8 mouse cellular contexts compared by ENCODE assay signal in genomic region chr15:79108421-79109320, GRCm38 (mm10). TPM values are rescaled to one million over a fixed set of nuclear protein-coding genes. Genes with fewer than 3 reads are reported as not detected.
DNase-seq lines count a peak whose midpoint lies in the region; ATAC-seq and TF ChIP-seq lines count a peak whose summit lies in the region.

Gene Micall1, plus strand, starts transcription at chr15:79108898.

- ATAC-seq in limb, embryonic 14.5 days (ENCODE audit: low FRiP score, low read depth): peak; percentile 79
- peak; percentile 82 for ATAC-seq in midbrain, embryonic 15.5 days (replicated peaks)
- peak; percentile 87 for ATAC-seq in stomach, embryonic 14.5 days (ENCODE audit: insufficient number of reproducible peaks, insufficient read depth, low FRiP score, low read depth)

- DNase-seq in right cerebral cortex, adult 18-20 months: peak; percentile 54
- DNase-seq in right cerebral cortex, postnatal 36 days (ENCODE audit: low spot score in 2 of 2): no peak
- peak; percentile 76 for DNase-seq in embryonic facial prominence, embryonic 10.5 days (ENCODE audit: low spot score)
- peak; percentile 85 to 87 for DNase-seq in heart, adult 2 months
- peak; percentile 85 for DNase-seq in kidney, adult 18-20 months
- peak; percentile 53 for DNase-seq in limb, embryonic 14.5 days (ENCODE audit: low spot score)

- peak within 1 kb of the TSS; percentile 92 for H3K27ac ChIP-seq in embryonic facial prominence, embryonic 10.5 days (replicated peaks)
- H3K27ac ChIP-seq in heart, adult 2 months: peak within 1 kb of the TSS; percentile 97
- H3K27ac ChIP-seq in limb, embryonic 14.5 days (replicated peaks; ENCODE audit: low read depth, low read length): peak within 1 kb of the TSS; percentile 83
- peak within 1 kb of the TSS; percentile 74 for H3K27ac ChIP-seq in midbrain, embryonic 15.5 days
- peak within 1 kb of the TSS; percentile 85 for H3K27ac ChIP-seq in stomach, embryonic 14.5 days (ENCODE audit: low read length)

- H3K4me3 ChIP-seq in embryonic facial prominence, embryonic 10.5 days: peak within 1 kb of the TSS; percentile 85
- peak within 1 kb of the TSS; percentile 94 for H3K4me3 ChIP-seq in heart, adult 2 months
- H3K4me3 ChIP-seq in limb, embryonic 14.5 days (replicated peaks; ENCODE audit: low read length): peak within 1 kb of the TSS; percentile 93
- H3K4me3 ChIP-seq in midbrain, embryonic 15.5 days: peak within 1 kb of the TSS; percentile 96
- H3K4me3 ChIP-seq in stomach, embryonic 14.5 days (ENCODE audit: low read depth, low read length): peak within 1 kb of the TSS; percentile 89

- peak; percentile 32; the same call in 1 of the 2 replicates for TF ChIP-seq POLR2A in heart, adult 2 months (IDR thresholded peaks at IDR 0.05; ENCODE audit: insufficient read depth, low read depth, low read length)
- TF ChIP-seq POLR2A in limb, embryonic 14.5 days (IDR thresholded peaks at IDR 0.05; ENCODE audit: borderline replicate concordance, extremely low read depth, insufficient read depth, insufficient read length): no peak

- H3K79me2 ChIP-seq in heart, adult 2 months (replicated peaks; ENCODE audit: control insufficient read depth, insufficient read depth, low read length): peaks cover 7% of the 10 kb centered on the region

- H3K9me3 ChIP-seq in embryonic facial prominence, embryonic 10.5 days: no peaks in the 10 kb centered on the region
- H3K9me3 ChIP-seq in limb, embryonic 14.5 days (ENCODE audit: control insufficient read depth, low read length): no peaks in the 10 kb centered on the region
- H3K9me3 ChIP-seq in midbrain, embryonic 15.5 days: no peaks in the 10 kb centered on the region
- H3K9me3 ChIP-seq in stomach, embryonic 14.5 days (ENCODE audit: control insufficient read depth, low read depth, low read length): no peaks in the 10 kb centered on the region

- H3K36me3 ChIP-seq in embryonic facial prominence, embryonic 10.5 days (replicated peaks): peaks cover 10% of the 10 kb centered on the region
- H3K36me3 ChIP-seq in heart, adult 2 months (ENCODE audit: control insufficient read depth, insufficient read depth, low read length): no peaks in the 10 kb centered on the region
- H3K36me3 ChIP-seq in limb, embryonic 14.5 days (ENCODE audit: control insufficient read depth, insufficient read depth, low read length): peaks cover 9% of the 10 kb centered on the region; the same call in 1 of the 2 replicates
- H3K36me3 ChIP-seq in midbrain, embryonic 15.5 days (replicated peaks): no peaks in the 10 kb centered on the region
- H3K36me3 ChIP-seq in stomach, embryonic 14.5 days (ENCODE audit: control insufficient read depth, insufficient read depth, low read length): peaks cover 6% of the 10 kb centered on the region

- H3K4me1 ChIP-seq in embryonic facial prominence, embryonic 10.5 days: peaks cover 46% of the 10 kb centered on the region
- H3K4me1 ChIP-seq in heart, adult 2 months (ENCODE audit: control insufficient read depth, insufficient read depth, low read length): peaks cover 8% of the 10 kb centered on the region
- peaks cover 20% of the 10 kb centered on the region for H3K4me1 ChIP-seq in limb, embryonic 14.5 days (ENCODE audit: control insufficient read depth, insufficient read depth, low read length)
- peaks cover 33% of the 10 kb centered on the region for H3K4me1 ChIP-seq in midbrain, embryonic 15.5 days
- H3K4me1 ChIP-seq in stomach, embryonic 14.5 days (ENCODE audit: control insufficient read depth, insufficient read depth, low read length): peaks cover 22% of the 10 kb centered on the region; the same call in 1 of the 2 replicates

- H3K4me2 ChIP-seq in limb, embryonic 14.5 days (replicated peaks; ENCODE audit: low read depth, low read length, severe bottlenecking): peak within 1 kb of the TSS; percentile 95
- H3K4me2 ChIP-seq in midbrain, embryonic 15.5 days: peak within 1 kb of the TSS; percentile 92
- H3K4me2 ChIP-seq in stomach, embryonic 14.5 days (replicated peaks; ENCODE audit: low read depth, low read length): peak within 1 kb of the TSS; percentile 98

- peak within 1 kb of the TSS; percentile 100 for H3K9ac ChIP-seq in heart, adult 2 months (ENCODE audit: low read depth, low read length)
- peak within 1 kb of the TSS; percentile 89 for H3K9ac ChIP-seq in limb, embryonic 14.5 days (ENCODE audit: low read depth, low read length, severe bottlenecking)
- H3K9ac ChIP-seq in midbrain, embryonic 15.5 days: peak within 1 kb of the TSS; percentile 95
- peak within 1 kb of the TSS; percentile 74 for H3K9ac ChIP-seq in stomach, embryonic 14.5 days (replicated peaks; ENCODE audit: low read depth, low read length)

- intact Hi-C loops in heart, adult 2 months (cut with DNase I): loop anchor here (1.0 kb wide), 2 partner anchors 11 to 33 kb away; partner anchors contain the start of gene Eif3l

- peaks cover 21% of the 10 kb centered on the region for H3K27me3 ChIP-seq in embryonic facial prominence, embryonic 10.5 days (replicated peaks; ENCODE audit: low read depth, poor library complexity, severe bottlenecking)
- H3K27me3 ChIP-seq in heart, adult 2 months (ENCODE audit: control insufficient read depth, insufficient read depth, low read length): no peaks in the 10 kb centered on the region
- H3K27me3 ChIP-seq in limb, embryonic 14.5 days (ENCODE audit: control insufficient read depth, insufficient read depth, low read length): no peaks in the 10 kb centered on the region
- no peaks in the 10 kb centered on the region for H3K27me3 ChIP-seq in midbrain, embryonic 15.5 days (replicated peaks)
- H3K27me3 ChIP-seq in stomach, embryonic 14.5 days (ENCODE audit: control insufficient read depth, insufficient read depth, low read length): no peaks in the 10 kb centered on the region

- under 1% methylated on average over 85 of the region's 85 CpGs for WGBS in embryonic facial prominence, embryonic 10.5 days
- WGBS in heart, adult 2 months: 2% methylated on average over 80 of the region's 85 CpGs
- under 1% methylated on average over 30 of the region's 85 CpGs for WGBS in limb, embryonic 14.5 days
- under 1% methylated on average over 83 of the region's 85 CpGs for WGBS in midbrain, embryonic 15.5 days
- WGBS in stomach, embryonic 14.5 days: under 1% methylated on average over 64 of the region's 85 CpGs

- TF ChIP-seq EP300 in heart, adult 2 months (IDR thresholded peaks at IDR 0.05; ENCODE audit: insufficient read depth, low read depth, low read length): 0 out of 2 replicates have a peak, but pooled peaks have one; percentile 11

- TF ChIP-seq CTCF in heart, adult 2 months (IDR thresholded peaks at IDR 0.05): no peak

RNA-seq across cellular contexts. Expression of gene Micall1, which starts in this region (rescaled TPM):
- 7.3 and 7.4 TPM in 2 replicates for polyA plus RNA-seq in embryonic facial prominence, embryonic 10.5 days (2016; fragmentation: Nextera tagmentation; extraction: Ambion mirVana)
- 10 to 100 TPM; 43.0 to 45.7 TPM for total RNA-seq in heart, adult 2 months (2021)
- 39.3 and 58.7 TPM in 2 replicates for polyA plus RNA-seq in heart, adult 2 months (2012; rRNA removed)
- polyA plus RNA-seq in limb, embryonic 14.5 days (2012; rRNA removed): 31.0 and 35.4 TPM in 2 replicates
- 12.8 and 14.8 TPM in 2 replicates for polyA plus RNA-seq in limb, embryonic 14.5 days (2014; fragmentation: Nextera tagmentation; extraction: Ambion mirVana)
- polyA plus RNA-seq in midbrain, embryonic 15.5 days (2015; fragmentation: Nextera tagmentation; extraction: Ambion mirVana): 13.9 and 15.8 TPM in 2 replicates
- polyA plus RNA-seq in stomach, embryonic 14.5 days (2014; fragmentation: Nextera tagmentation; extraction: Ambion mirVana): 12.1 and 12.5 TPM in 2 replicates

Comparison
In these comparisons a context has a peak if more than half of its experiments do, and no peak if none do; other contexts are left out.
1. DNase-seq: peak in right cerebral cortex, adult 18-20 months (single experiment), embryonic facial prominence, embryonic 10.5 days (single experiment), heart, adult 2 months (2 of 2), kidney, adult 18-20 months (single experiment) and limb, embryonic 14.5 days (single experiment); none in right cerebral cortex, postnatal 36 days (0 of 2).
2. Peak in every context shown above with its lines, with median percentiles within 50 percentile points of each other: H3K27ac ChIP-seq, H3K4me3 ChIP-seq, H3K9ac ChIP-seq, ATAC-seq and H3K4me2 ChIP-seq.